Mouse (Mus musculus) embryonic facial prominence, embryonic 10.5 days (tissue): Measurements from ENCODE around the gene Meis2. TPM values are rescaled to one million over a fixed set of nuclear protein-coding genes. Genes with fewer than 3 reads are reported as not detected.

Source experiments
- DNase-seq: peaks from one replicate; pipeline ENCODE4 v3.0.0-alpha.2; 2017; ENCODE audit warnings: low spot score
- H3K27ac ChIP-seq: fragments of 300-500 bp; sonication (generic); replicated peaks from 2 replicates; pipeline ENCODE4 v1.5.1; 2016; ENCODE audit warnings: mild to moderate bottlenecking
- H3K27me3 ChIP-seq: fragments of 300-500 bp; sonication (generic); replicated peaks from 2 replicates; pipeline ENCODE4 v1.6.1; 2016; ENCODE audit warnings: low read depth, mild to moderate bottlenecking; ENCODE audit not compliant: poor library complexity, severe bottlenecking
- H3K36me3 ChIP-seq: fragments of 300-500 bp; sonication (generic); replicated peaks from 2 replicates; pipeline ENCODE4 v1.6.1; 2016; ENCODE audit warnings: mild to moderate bottlenecking, moderate library complexity
- H3K4me1 ChIP-seq: fragments of 300-500 bp; sonication (generic); 2 replicates; pipeline ENCODE4 v1.6.1; 2016
- H3K4me3 ChIP-seq: fragments of 300-500 bp; sonication (generic); 2 replicates; pipeline ENCODE4 v1.5.1; 2016; ENCODE audit warnings: mild to moderate bottlenecking, moderate library complexity
- H3K9me3 ChIP-seq: fragments of 300-500 bp; sonication (generic); 2 replicates; pipeline ENCODE4 v1.6.1; 2016; ENCODE audit warnings: mild to moderate bottlenecking
- WGBS: fragments of 180-500 bp; shearing (Covaris S2); methylation state at CpG from one replicate; pipeline ENCODE4 v1.1.7; 2016; 5-methylcytosine and 5-hydroxymethylcytosine counted together
- polyA plus RNA-seq: library from polyadenylated mRNA; unstranded; fragments of >200 nt; fragmentation: Nextera tagmentation; extraction: Ambion mirVana; gene quantifications from 2 replicates; pipeline ENCODE4 v1.2.1, GENCODE M21; 2016

Meis2 gene
- polyA plus RNA-seq, 1 experiment from 2014 or later, result 67.0 TPM

GRCm38 (mm10) chr2:115948630-115949426 is 116.8 kb downstream of the Meis2 start:
- H3K4me3 ChIP-seq, result no peak overlapping the region
- WGBS, result 91% methylated on average over 7 of the region's 7 CpGs
- peaks cover 70% of the 10 kb centered on the region for H3K36me3 ChIP-seq
- peaks cover 18% of the 10 kb centered on the region for H3K4me1 ChIP-seq
- H3K9me3 ChIP-seq, result no peaks in the 10 kb centered on the region
- no peak for DNase-seq
- no peaks in the 10 kb centered on the region for H3K27me3 ChIP-seq
- H3K27ac ChIP-seq, result no peak overlapping the region

DNA sequence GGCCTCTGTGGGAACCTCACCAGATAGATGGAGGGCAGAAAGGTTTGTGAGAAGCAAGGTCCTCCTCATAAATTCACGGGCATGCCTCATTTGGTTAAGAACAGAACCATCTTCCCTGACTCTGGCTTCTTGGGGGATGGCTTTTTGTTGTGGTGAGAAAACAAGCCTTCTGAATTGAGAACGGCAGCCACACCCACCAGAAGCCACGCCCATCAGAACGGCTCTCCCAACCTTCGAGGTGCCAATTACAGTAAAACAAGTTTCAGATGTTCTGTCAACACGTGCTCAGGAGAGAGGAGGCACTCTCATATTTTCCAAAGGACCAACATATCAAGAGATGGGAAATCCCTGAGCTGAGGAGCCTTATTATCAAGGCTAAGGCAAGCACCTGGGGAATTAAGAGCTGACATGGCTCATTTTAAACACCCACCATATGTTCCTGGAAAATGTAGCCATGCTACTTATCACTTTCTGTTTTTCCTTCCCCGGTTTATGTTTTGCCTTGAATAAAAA is 117.9 kb downstream of the Meis2 start:
- H3K9me3 ChIP-seq, result no peaks in the 10 kb centered on the region
- H3K27ac ChIP-seq, result no peak overlapping the region
- peaks cover 70% of the 10 kb centered on the region for H3K36me3 ChIP-seq
- DNase-seq, result no peak
- peaks cover 18% of the 10 kb centered on the region for H3K4me1 ChIP-seq
- 30% methylated on average over 7 of the region's 7 CpGs for WGBS
- no peaks in the 10 kb centered on the region for H3K27me3 ChIP-seq
- no peak overlapping the region for H3K4me3 ChIP-seq

DNA sequence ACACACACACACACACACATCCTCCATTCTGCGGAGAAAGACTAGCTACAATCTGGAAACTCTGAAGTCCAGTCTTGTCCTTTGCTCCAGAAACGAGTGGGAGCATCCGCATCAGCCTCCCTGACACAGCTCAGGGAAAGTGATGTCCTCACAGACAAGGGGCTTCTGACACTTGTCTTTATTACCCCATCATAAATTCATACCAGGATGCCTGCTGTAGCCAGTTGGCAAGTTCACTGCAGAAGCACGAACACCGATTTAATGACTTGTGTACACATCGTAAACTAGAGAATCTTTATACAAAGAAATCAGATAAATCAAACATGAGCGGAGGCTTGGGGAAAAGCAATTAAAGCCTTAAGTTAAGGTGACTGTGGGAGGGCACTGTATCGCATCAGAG is 122.6 kb downstream of the Meis2 start:
- Histone ChIP-seq H3K4me3 (no peak overlapping the region), H3K27me3 (no peaks in the 10 kb centered on the region), H3K36me3 (peaks cover 55% of the 10 kb centered on the region), H3K4me1 (peaks cover 4% of the 10 kb centered on the region; the same call in 1 of the 2 replicates), H3K9me3 (no peaks in the 10 kb centered on the region), H3K27ac (no peak overlapping the region)
- DNase-seq, result no peak
- 92% methylated on average over 8 of the region's 8 CpGs for WGBS

DNA sequence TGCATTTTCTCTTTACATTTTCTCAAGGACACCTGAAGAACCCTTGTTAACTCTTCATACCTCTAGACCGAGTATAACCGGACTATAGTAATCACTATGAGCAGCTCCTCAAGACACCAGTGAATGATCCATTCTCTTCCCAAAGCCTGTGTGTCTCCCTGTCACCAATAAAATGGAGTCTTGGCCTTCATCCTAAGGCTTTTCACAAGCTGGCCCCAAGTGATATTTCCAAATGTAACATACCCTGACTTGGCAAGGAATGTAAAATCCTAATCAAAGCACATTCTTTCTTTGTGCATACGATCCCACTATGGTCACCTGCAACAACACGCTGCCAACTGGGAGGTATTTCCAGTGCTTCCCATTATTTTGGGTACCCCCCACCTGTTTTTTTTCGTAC is 125.8 kb downstream of the Meis2 start:
- WGBS, result 94% methylated on average over 5 of the region's 5 CpGs
- no peak for DNase-seq
- no peaks in the 10 kb centered on the region for H3K27me3 ChIP-seq
- H3K4me3 ChIP-seq, result no peak overlapping the region
- H3K27ac ChIP-seq, result no peak overlapping the region
- no peaks in the 10 kb centered on the region for H3K4me1 ChIP-seq
- H3K9me3 ChIP-seq, result no peaks in the 10 kb centered on the region
- H3K36me3 ChIP-seq, result peaks cover 29% of the 10 kb centered on the region

DNA sequence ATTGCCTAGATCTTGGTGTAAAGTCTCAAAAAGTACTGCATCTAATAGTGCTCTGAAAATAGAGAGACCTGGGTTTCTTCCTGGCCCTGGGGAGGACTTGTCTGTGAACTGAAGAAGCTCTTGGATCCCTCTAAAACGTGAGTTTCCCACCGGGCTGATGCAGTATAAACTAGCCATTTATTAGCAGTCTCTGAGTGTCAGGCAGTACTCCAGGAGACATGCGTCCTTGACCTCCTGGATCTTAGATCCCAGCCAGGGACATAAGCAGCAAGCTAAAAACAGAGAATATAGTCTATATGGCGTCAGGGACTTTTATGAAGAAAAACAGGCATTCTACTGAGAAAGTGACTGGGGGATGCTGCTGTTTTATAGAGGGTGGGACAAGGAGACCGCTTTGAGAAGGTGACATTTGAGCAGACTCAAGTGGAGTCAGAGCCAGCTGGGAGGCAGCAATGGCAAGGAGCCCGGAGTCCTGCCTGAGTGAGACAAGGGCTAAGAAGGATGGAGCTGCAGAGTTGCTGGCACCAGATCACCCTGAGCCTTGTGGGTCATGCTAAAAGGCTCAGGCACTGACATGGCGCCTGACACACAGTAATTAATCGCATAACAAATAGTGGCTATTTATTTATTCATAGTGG is 126.6 kb downstream of the Meis2 start:
- no peak for DNase-seq
- Histone ChIP-seq H3K9me3 (no peaks in the 10 kb centered on the region), H3K27me3 (no peaks in the 10 kb centered on the region), H3K4me1 (no peaks in the 10 kb centered on the region), H3K27ac (no peak overlapping the region), H3K36me3 (peaks cover 29% of the 10 kb centered on the region), H3K4me3 (no peak overlapping the region)
- 91% methylated on average over 8 of the region's 8 CpGs for WGBS

GRCm38 (mm10) chr2:115938296-115938695 is 127.3 kb downstream of the Meis2 start:
- peaks cover 29% of the 10 kb centered on the region for H3K36me3 ChIP-seq
- H3K27me3 ChIP-seq, result no peaks in the 10 kb centered on the region
- H3K4me1 ChIP-seq, result no peaks in the 10 kb centered on the region
- no peaks in the 10 kb centered on the region for H3K9me3 ChIP-seq
- no peak overlapping the region for H3K27ac ChIP-seq
- WGBS, result 94% methylated on average over 3 of the region's 3 CpGs
- DNase-seq, result no peak
- H3K4me3 ChIP-seq, result no peak overlapping the region

- Histone ChIP-seq H3K4me3 (no peak overlapping the region), H3K27ac (no peak overlapping the region), H3K36me3 (peaks cover 29% of the 10 kb centered on the region), H3K4me1 (no peaks in the 10 kb centered on the region), H3K27me3 (no peaks in the 10 kb centered on the region), H3K9me3 (no peaks in the 10 kb centered on the region)
- no peak for DNase-seq
- whole genome bisulfite sequencing, result 92% methylated on average over 1 of the region's 1 CpGs
Observed at GRCm38 (mm10) chr2:115937896-115938295, 127.7 kb downstream of the Meis2 start.

DNA sequence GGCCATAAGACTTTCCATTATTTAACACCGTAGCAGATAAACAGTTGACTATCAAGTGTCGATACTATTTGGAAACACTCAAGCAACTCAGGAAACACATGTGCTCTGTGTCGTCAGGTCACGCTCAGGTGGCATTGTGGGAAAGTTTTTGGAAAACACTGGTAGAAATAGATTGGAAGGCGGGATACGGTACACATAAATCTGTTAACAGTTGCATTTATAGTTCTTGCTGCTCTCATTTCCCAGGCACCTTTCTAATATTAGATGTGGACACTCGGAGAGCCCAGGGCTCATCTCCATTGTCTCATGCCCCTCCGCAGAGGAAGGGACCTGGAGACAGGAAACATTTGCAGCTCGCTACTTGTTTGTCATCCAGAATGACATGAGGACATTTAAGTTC is 128.9 kb downstream of the Meis2 start:
- no peak overlapping the region for H3K27ac ChIP-seq
- H3K27me3 ChIP-seq, result no peaks in the 10 kb centered on the region
- H3K36me3 ChIP-seq, result peaks cover 29% of the 10 kb centered on the region
- 92% methylated on average over 9 of the region's 9 CpGs for WGBS
- no peak for DNase-seq
- no peak overlapping the region for H3K4me3 ChIP-seq
- no peaks in the 10 kb centered on the region for H3K4me1 ChIP-seq
- no peaks in the 10 kb centered on the region for H3K9me3 ChIP-seq

GRCm38 (mm10) chr2:115934299-115934698 is 131.3 kb downstream of the Meis2 start:
- DNase-seq, result no peak
- H3K27ac ChIP-seq, result no peak overlapping the region
- H3K4me1 ChIP-seq, result no peaks in the 10 kb centered on the region
- no peaks in the 10 kb centered on the region for H3K27me3 ChIP-seq
- 93% methylated on average over 2 of the region's 2 CpGs for whole genome bisulfite sequencing
- H3K4me3 ChIP-seq, result no peak overlapping the region
- H3K36me3 ChIP-seq, result peaks cover 13% of the 10 kb centered on the region
- H3K9me3 ChIP-seq, result no peaks in the 10 kb centered on the region

DNA sequence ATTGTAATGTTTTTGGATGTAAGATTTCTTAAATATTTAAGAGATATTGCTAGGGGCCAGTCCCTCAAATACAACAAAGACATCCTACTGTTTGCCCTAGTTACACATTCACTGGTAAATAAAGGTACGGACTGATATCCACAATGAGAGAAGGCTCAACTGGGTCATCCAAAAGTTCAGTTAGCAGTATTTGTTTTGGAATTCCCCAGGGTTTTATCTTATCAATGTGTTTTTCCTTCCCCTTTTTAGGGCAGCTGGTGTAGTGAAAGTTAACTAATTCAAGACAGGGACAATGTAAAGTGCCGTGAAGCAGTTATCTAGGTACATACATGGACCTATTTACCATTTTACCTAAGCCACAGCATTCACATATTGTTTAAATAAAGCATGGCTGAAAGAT is 132.4 kb downstream of the Meis2 start:
- no peak for DNase-seq
- peaks cover 10% of the 10 kb centered on the region for H3K36me3 ChIP-seq
- H3K9me3 ChIP-seq, result no peaks in the 10 kb centered on the region
- no peaks in the 10 kb centered on the region for H3K27me3 ChIP-seq
- no peak overlapping the region for H3K27ac ChIP-seq
- no peaks in the 10 kb centered on the region for H3K4me1 ChIP-seq
- WGBS, result 73% methylated on average over 2 of the region's 2 CpGs
- no peak overlapping the region for H3K4me3 ChIP-seq

DNA sequence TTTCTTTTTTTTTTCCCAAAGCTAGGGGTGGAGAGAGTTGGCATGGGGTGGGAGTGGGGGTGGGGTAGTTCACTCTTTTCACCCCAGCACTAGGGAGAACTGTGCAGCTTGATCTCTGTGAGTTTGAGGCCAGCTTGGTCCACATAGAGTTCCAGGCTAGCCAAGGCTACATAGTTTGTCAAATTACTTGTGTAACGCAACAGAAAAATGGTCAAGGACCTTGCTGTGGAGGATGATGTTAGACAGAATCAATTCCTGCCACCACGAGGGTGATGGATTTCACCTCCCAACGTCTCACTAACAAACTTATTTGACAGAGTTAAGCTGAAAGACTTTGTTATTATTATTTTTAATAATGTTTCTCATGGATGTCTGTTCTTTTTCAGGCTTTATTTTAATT is 139.9 kb downstream of the Meis2 start:
- WGBS, result 88% methylated on average over 3 of the region's 3 CpGs
- no peaks in the 10 kb centered on the region for H3K9me3 ChIP-seq
- H3K27me3 ChIP-seq, result no peaks in the 10 kb centered on the region
- no peak overlapping the region for H3K4me3 ChIP-seq
- no peak overlapping the region for H3K27ac ChIP-seq
- peaks cover 34% of the 10 kb centered on the region for H3K4me1 ChIP-seq
- no peak for DNase-seq
- H3K36me3 ChIP-seq, result peaks cover 19% of the 10 kb centered on the region

GRCm38 (mm10) chr2:115924472-115924871 is 141.2 kb downstream of the Meis2 start:
- DNase-seq, result no peak

DNA sequence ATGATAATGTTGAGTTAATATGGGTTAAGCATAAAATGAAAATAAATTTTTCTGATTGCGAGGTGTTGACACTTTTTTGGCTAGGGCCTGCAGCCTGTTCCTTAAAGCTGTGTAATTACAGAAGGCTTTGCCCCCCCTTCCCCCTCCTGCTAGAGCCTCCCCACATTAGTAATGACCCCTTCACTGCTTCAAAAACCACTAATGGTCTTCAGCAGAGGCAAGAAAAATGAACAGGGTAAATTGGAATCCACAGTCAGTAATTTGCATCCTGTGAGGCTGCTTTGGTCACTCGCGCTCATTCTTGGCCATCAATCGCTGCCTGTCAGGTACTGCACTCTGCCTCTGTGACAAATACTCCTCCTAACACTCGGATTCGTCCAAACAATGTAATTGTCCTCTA is 142.4 kb downstream of the Meis2 start:
- Histone ChIP-seq H3K36me3 (peaks cover 36% of the 10 kb centered on the region), H3K27me3 (no peaks in the 10 kb centered on the region), H3K27ac (no peak overlapping the region), H3K4me3 (no peak overlapping the region), H3K4me1 (peaks cover 34% of the 10 kb centered on the region), H3K9me3 (no peaks in the 10 kb centered on the region)
- no peak for DNase-seq
- WGBS, result 58% methylated on average over 6 of the region's 6 CpGs

More at GRCm38 (mm10) chr2:115924472-115924871, 141.2 kb downstream of the Meis2 start:
- H3K36me3 ChIP-seq, result peaks cover 26% of the 10 kb centered on the region
- no peak overlapping the region for H3K4me3 ChIP-seq
- peaks cover 34% of the 10 kb centered on the region for H3K4me1 ChIP-seq
- H3K9me3 ChIP-seq, result no peaks in the 10 kb centered on the region
- 85% methylated on average over 6 of the region's 6 CpGs for WGBS
- H3K27me3 ChIP-seq, result no peaks in the 10 kb centered on the region
- no peak overlapping the region for H3K27ac ChIP-seq
